ENCODE assay signal across 19 mouse cellular contexts in the genomic region with DNA sequence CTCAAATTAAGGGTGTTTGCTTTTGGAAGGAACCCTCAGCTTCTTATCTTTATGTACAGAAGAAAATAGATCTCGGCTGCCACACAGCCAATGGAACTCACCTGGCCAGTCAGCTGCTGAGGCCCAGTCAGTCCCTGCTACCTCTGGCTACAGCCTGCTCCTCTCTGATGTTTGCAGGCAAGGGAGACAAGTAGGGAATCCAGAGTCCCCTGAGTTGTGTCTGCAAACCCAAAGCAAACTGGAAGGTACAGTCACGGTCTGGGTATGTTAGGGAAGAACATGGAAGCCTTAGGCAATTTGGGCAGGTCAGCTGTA.
DNase-seq lines count a peak whose midpoint lies in the region; ATAC-seq lines count a peak whose summit lies in the region.
"Had no signal": no experiment of that assay in that cellular context is flagged by ENCODE, and none has a peak within 500 bp of the region (broad histone marks: within the 10 kb centered on the region; RNA-seq: fewer than 3 reads in every experiment).

No protein-coding gene starts in this region.

- peaks cover 18% of the 10 kb centered on the region; the same call in 1 of the 2 replicates for H3K4me1 ChIP-seq in lung, embryonic 15.5 days
- H3K4me1 ChIP-seq: embryonic facial prominence, embryonic 12.5 days; heart, embryonic 15.5 days; neural tube, embryonic 13.5 days had no signal

- peak; percentile 24 for DNase-seq in heart, adult 11 months
- no peak for DNase-seq in heart, postnatal 14 days
- no peak for DNase-seq in lung, adult 18-20 months
- peak; percentile 4 to 8 for DNase-seq in urinary bladder, adult 18-20 months (ENCODE audit: low spot score in 2 of 2)
- no peak for DNase-seq in urinary bladder, postnatal 36 days (ENCODE audit: low spot score in 2 of 2)
- DNase-seq in adrenal gland, adult 8-10 months: no peak
- DNase-seq: adrenal gland, postnatal 10 days; heart, postnatal 4 days had no signal

- H3K27me3 ChIP-seq in lung, embryonic 15.5 days: no peaks in the 10 kb centered on the region
- H3K27me3 ChIP-seq: embryonic facial prominence, embryonic 12.5 days; heart, embryonic 15.5 days had no signal

- H3K4me2 ChIP-seq in lung, embryonic 15.5 days: no peak overlapping the region
- H3K4me2 ChIP-seq: embryonic facial prominence, embryonic 12.5 days; forebrain, embryonic 12.5 days; heart, embryonic 15.5 days; hindbrain, embryonic 14.5 days; neural tube, embryonic 13.5 days had no signal

- no peaks in the 10 kb centered on the region for H3K9me3 ChIP-seq in lung, embryonic 15.5 days
- H3K9me3 ChIP-seq: embryonic facial prominence, embryonic 12.5 days; forebrain, embryonic 12.5 days; heart, embryonic 15.5 days; neural tube, embryonic 13.5 days had no signal

- 30% methylated on average over 2 of the region's 2 CpGs for WGBS in lung, embryonic 15.5 days

- H3K27ac ChIP-seq in lung, embryonic 15.5 days: peak overlapping the region; percentile 85
- H3K27ac ChIP-seq: embryonic facial prominence, embryonic 12.5 days; forebrain, embryonic 12.5 days; heart, embryonic 15.5 days; hindbrain, embryonic 14.5 days; left cerebral cortex, adult 2 months; liver, embryonic 14.5 days; neural tube, embryonic 13.5 days had no signal

- ATAC-seq in lung, embryonic 15.5 days (ENCODE audit: borderline replicate concordance, extremely low read depth, low FRiP score, low TSS enrichment): peak; percentile 46; the same call in 1 of the 2 replicates
- ATAC-seq: activated CD4-positive, CD25-positive, alpha-beta regulatory T cell, adult 4 months; inflammation-experienced regulatory T-cells, adult 6 months had no signal

- no peak overlapping the region for H3K4me3 ChIP-seq in lung, embryonic 15.5 days
- H3K4me3 ChIP-seq: embryonic facial prominence, embryonic 12.5 days; forebrain, embryonic 12.5 days; heart, embryonic 15.5 days; left cerebral cortex, adult 2 months; myocyte; neural tube, embryonic 13.5 days had no signal

- no peak overlapping the region for H3K9ac ChIP-seq in lung, embryonic 15.5 days
- H3K9ac ChIP-seq: embryonic facial prominence, embryonic 12.5 days; forebrain, embryonic 12.5 days; heart, embryonic 15.5 days; hindbrain, embryonic 14.5 days; liver, embryonic 14.5 days; neural tube, embryonic 13.5 days had no signal

- intact Hi-C loops in heart, postnatal 14 days (cut with DNase I): no loop called here

- no peaks in the 10 kb centered on the region for H3K36me3 ChIP-seq in lung, embryonic 15.5 days
- H3K36me3 ChIP-seq: embryonic facial prominence, embryonic 12.5 days; forebrain, embryonic 12.5 days; heart, embryonic 15.5 days; neural tube, embryonic 13.5 days had no signal

Comparison
In these comparisons a context has a peak if more than half of its experiments do, and no peak if none do; other contexts are left out.
1. DNase-seq: peak in heart, adult 11 months (single experiment) and urinary bladder, adult 18-20 months (2 of 2); none in heart, postnatal 14 days (0 of 2), lung, adult 18-20 months (0 of 2), urinary bladder, postnatal 36 days (0 of 2) and adrenal gland, adult 8-10 months (single experiment).